Mouse (Mus musculus): Measurements from ENCODE around the gene Fam78b.

Gene Fam78b

DNA sequence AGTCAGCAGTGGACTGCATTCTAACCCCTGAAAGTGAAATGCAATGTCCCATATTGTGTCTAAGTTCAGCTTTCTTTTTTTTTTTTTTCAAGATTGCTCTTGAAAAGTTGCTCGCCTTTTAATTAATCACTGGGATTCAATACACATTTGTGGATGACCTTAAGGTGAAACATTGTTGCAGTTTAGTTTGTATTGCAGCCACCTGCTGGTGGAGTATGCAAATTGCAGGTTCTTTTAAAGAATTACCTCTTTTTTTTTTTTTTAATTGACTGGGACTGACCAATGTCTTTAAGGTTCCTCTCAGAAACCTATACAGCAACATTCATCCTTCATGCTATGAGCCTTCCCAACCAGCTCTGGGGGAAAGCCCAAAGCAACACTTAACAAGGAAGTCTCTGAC lies 33.2 kb downstream of the Fam78b start:
- no peak for DNase-seq

DNA sequence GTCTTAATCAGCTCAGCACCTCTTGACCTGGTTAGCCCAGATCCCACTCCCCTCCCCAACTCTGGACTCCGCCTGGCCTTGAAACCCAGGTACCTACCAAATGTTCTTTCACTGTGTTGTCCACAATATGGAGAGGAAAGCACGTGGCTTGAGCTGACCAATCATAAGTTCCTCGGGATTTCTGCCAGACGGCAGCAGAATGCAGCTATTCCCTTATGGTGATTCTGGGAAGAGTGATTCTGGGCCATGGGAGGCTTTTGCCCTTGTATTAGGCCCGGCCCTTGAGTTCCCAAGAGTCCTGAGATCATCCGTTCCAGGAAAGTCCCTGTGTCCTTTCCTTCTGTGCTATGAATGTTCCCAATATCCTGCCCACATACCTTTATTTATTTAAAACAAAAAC lies 41.3 kb downstream of the Fam78b start:
- no peak for DNase-seq

DNA sequence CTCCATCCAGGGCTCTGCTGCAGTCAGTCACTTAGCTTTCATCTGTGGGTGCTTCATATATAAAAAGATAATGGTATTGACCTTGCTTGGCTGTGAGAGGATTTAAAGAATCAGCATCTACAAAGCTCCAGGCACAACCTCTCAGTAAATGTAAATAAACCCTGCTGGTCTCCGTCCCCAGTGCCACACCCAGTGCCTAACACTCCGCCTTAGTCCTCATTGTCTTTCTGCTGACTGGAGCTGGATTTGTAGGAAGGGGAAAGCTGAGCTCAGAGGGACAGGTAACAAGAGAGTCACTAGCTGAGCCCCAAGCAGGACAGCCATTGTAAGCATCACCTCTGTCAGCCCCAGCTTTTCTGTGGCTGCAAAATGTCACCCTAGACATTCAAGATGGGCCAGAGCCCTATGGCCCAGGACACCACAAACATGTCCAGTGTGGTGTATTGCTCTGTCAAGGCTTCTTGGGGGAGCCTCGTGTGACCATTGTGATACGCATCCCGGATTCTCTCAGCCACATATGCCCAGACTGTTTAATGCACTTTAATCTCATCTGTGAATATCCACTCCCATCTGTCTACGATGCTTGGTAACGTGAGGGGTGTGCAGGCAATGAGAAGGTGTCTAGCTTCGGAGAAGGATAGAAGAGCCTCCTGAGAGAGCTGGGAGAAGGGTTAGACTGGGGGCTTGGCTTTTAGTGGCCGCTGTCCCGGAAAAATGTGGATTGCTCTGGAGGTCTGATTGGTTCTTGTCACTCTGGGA lies 45.1 kb downstream of the Fam78b start:
- DNase-seq = no peak

DNA sequence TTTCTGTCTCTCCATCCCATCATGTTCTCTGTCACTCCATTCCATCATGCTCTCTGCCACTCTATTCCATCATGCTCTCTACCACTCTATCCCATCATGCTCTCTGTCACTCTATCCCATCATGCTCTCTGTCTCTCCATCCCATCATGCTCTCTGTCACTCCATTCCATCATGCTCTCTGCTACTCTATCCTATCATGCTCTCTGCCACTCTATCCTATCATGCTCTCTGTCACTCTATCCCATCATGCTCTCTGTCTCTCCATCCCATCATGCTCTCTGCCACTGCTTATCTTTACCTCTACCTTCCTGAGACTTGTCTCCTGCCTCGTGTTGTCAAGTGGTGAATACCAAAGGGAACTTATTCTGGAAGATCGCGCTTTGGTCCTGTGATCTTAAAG lies 49.6 kb downstream of the Fam78b start:
- DNase-seq = no peak

DNA sequence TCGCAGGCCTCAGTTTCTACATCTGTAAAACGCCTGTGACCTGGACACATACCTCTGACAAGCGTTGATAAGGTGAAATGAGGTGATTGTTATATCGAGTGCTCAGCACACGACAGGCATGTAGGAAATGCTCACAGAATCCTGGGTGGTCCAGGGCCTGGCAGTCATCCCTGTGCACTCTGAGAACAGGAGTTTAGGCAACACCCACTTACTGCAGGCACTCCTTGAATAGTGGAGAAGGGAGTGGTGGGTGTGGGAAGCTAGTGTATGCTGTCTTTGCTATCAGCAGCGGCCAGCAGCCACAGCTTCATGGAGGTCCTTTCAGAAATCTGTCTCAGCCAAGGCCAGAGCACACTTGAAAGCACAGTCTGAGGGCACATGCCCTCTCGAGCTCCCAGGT lies 52.8 kb downstream of the Fam78b start:
- no peak for DNase-seq

DNA sequence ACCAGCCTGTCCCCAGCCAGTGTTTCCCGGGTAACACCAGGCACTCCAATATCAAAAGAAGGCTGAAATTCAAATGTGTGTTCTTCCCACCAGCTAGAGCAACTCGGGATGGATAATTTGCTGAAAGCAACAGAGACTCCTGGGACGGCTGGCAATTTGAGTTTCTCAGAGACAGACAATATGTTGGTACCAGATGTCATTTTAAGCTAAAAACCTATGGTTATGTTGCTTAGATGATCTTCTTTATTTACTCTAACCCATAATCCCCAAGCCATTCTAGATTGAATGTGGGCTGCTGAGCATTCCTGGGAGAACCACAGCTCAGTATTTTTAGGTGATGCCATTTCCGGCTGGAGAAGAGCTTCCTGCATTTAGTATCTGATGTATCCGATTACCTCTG lies 56.3 kb downstream of the Fam78b start:
- no peak for DNase-seq

DNA sequence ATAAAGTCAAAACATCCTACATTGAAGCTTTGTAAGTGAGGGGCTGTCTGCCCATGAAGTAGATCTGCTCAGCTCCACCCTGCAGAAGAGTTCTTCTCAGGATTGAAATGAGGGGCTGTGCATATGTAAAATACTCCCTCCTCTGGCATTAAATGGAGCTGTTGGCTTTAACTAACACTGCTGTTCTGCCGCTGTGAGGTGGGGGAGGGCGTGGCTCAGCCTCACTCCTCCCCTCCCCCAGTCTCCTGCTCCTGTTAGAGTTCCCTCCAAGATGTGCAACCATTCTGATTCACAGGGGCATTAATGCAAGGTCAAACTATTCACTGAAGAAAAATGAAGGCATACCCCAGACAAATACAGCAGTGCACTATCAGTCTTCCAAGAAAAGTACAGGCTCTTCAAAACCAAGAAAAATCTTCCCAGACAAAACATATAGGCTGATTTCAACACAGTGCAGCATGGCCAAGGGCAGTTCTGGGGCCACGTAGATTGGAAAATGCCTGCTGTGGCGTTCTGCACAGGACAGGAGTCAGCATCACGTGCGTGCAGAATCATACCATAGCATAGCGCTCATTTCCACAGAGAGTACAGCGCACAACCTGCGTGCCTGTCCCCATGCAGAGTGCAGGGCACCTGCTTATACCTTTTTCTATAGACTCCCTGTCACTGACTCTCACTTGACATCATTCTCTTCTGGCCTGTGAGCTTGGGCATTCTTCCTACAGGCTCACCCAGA lies 58.5 kb downstream of the Fam78b start:
- no peak for DNase-seq

DNA sequence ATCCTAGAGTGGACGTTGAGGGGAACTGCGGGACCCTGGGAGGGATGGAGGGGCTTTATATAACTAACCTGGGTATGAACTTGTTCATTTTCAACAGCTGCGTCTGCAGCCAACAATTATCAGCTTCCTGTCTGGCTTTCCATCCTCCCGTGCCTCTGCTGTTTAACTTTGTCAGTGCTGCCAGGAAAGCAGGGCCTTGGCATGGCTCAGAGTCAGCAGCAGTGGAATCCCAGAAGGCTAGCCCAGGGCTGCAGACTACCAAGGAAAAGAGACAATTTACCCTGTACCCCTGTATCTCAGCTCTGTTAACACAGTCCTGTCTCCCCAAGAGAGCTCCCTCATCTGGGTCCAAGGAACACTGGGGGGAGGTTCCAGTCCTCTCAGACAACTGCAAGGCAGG lies 62.8 kb downstream of the Fam78b start:
- peak; percentile 26 to 31 for DNase-seq

DNA sequence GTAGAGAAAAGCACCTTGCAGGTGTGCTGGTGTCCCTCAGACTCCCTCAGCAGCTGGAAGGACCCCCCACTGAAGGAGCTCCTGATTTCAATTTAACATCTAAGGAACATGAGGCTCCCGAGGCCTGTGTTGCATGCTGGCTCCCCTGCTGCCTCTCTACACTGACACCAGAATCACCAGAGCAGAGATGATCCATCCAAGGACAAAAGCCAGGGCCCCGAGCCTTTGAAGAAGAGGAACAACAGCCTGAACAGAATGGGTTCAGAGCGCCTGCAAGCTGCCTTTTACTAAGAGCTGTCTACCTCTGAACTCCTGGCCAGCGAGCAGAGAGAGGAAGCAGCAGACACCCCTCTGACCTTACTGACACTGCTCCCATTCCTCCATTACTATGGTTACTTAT lies 64.3 kb downstream of the Fam78b start:
- DNase-seq = no peak

DNA sequence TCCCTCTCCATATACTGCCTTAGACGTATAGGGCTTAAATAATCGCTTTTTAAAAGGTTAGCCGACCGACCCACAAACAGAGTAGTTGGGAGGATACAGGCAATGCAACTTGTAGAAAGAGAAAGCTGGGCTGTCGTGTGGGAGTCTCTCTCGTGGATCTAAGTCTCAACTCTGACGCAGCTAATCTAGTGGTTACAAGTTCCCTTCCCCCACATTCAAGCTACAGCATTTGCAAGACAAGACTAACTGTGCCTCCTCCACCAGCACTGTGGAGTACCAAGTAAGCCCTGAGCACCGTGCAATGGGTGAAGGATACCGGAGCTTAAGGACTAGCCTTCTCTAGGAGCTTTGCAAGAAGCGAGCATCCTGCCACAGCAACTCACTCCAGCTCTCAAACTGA lies 64.8 kb downstream of the Fam78b start:
- DNase-seq = no peak

DNA sequence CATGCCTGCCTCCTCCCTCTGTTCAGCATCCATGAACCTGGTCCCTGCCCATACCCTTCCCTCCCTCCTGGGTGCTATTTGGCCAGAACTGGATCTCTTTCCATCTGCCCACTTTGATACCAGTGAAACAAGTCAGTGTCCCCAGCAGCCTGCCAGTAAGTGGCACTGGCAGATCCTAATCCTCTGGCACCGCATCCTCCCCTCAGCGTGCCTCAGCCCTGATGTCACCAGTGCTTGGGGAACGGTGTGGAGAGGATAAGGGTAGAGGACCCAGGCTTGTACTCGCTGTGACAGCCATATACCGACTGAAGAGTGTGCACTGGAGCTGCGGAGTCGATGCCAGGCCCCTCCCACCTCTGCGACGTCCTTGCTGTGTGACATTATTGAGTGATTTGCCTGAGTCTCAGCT lies 65.7 kb downstream of the Fam78b start:
- peak in 1 of 2 experiments; percentile 34 for DNase-seq

DNA sequence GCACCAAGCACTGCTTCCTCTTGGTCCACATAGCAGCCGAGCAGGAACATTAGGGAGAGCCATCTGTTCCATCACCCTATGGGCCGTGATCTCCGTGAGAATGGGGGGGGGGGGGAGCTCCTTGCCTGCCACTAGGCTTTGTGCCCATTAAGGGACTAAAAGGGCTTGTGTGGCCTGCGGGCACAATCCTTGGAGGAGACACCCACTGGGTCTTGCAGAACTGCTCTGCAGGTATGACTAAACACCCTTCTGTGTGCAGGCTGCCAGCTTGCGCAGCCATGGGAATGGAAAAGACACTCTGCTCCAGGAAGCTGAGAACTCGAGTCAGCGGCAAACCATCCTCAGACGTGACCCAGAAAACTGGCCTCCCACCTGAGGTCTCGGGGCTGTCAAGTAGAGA lies 68.5 kb downstream of the Fam78b start:
- no peak for DNase-seq

DNA sequence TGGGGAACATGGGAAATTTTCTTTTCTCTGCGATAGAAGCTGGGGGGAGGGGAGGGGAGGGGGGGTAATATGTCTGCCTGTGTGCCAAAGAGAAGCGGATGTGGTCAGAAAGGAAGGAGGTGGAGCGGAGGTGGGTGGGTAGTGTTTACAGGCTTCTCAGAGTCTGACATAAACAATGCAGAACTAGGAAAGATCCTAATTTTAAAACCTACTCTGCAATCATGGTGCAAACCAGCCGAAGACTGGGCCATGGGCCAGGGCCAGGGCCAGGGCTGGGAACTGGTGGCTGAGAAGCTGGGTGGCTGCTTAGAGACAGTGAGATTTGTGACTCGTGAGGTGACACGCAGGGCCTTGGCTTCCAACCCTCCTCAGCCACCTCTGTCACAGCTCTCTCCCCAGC lies 69.1 kb downstream of the Fam78b start:
- DNase-seq = peak; percentile 73 to 81

DNA sequence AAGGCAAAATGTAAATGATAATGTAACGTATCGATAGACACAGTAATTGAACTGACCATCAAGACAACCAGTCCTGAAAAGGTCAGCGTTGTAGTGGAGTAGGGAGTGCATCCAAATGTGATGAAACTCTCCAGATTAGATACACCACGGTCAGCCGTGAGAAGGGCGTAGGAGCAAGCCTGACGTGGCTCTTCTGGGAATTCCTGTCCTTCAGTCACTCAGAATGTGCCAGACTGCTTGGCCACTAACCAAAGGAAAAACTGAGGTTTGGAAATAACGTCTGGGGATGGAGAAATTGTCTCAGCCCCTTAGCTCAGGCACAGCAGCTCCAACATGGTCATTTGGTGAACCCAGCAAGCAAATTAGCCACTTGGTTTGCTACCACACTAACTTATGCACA lies 74.5 kb downstream of the Fam78b start:
- DNase-seq = no peak

DNA sequence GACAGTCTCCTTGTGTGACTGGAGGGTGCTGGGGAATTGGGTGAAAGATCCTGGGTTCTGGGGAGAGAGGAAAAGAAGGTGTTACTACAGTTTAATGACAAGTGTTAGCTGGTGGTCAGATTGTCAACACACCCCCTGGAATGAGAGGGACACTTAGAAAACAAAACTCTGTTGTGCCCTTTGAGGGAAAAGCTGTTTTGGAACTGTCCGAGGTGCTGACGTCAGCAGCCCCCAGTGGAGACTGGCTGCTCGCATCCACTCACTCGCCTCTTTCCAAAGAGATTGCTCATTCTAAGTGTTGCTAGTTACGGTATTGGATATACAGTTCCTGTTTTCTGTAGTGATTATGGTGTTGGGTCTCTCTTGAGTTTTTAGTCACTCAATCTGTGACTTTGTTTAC lies 78.3 kb downstream of the Fam78b start:
- DNase-seq = no peak

DNA sequence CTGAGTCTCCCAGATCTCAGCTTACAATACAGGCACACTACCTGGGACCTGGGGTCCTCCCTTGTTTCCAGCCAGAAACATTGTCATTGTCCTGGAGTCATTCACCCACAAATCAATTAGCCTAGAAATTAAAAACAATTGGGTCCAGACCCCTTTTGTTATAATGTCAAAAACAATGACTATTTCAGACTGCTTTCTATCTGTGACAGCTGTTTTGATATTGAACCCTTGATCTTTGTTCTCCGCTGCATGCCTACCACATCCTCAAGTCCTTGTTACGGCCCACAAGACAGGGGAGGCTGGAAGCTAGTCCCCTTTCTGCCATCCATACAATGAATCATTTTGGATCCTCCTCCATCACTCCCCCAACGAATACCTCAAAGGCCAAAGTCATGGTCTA lies 80.7 kb downstream of the Fam78b start:
- DNase-seq = no peak

DNA sequence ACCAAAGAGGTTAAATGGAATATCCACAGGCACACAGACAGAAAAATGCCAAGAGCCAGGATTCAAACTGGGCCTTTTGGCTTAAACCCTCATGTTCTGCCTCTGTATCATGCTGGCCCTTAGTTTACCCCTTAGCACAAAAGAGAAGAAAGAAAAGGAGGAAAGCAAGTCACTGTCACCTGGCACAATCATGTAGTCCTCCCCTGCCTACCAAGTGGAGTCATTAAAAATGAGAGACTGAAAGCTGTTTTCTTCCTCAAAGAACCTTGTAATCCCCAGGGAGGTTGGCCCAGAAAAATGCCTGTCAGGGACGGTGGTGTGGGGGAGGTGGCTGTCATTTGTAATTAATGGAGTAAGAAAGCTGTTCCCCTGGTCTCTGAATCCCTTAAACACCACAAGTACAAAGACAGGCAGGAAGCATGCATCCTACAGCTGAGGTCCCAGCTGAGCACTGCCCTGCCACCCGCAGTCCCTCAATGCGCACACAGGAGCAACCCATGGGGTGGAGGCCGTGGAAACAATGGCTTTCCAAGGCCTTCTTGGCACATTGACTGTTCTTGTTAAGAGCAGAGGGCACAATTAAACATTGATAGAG lies 81.4 kb downstream of the Fam78b start:
- DNase-seq = no peak

DNA sequence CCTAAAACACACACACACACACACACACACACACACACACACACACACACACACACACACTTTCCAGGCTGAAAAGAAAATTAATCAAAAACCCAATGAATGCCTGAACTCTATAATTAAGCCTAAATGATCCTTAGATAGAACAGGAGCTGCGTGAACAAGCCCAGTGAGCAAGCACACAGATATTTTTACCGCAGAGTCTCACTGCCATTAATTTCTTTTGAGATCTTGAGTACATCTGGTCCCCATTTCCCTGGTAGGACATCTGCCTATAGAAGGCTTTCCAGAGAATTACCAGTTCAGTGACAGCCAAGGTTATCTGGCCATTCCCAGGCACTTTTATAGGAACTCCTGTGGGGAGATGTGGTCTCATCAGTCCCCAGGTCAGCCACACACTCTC lies 82.0 kb downstream of the Fam78b start:
- no peak for DNase-seq

DNA sequence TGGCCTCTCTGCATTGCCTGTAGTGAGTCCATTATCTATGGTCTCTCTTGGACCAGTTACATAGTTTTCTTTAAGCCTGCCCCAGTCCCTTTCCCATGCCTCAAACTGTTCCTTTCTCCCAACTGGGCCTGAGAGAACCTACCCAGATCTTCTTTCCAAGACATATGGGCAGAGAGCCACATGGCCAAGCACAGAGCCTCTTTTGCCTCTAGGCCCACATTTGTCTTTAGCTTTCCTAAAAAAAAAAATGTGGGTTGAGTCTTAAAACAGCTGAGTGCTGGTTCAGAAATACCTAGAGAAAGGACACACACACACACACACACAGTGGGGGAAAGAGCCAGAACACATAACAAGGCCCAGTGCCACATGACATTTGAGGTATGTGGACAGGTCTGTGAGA lies 83.1 kb downstream of the Fam78b start:
- no peak for DNase-seq

DNA sequence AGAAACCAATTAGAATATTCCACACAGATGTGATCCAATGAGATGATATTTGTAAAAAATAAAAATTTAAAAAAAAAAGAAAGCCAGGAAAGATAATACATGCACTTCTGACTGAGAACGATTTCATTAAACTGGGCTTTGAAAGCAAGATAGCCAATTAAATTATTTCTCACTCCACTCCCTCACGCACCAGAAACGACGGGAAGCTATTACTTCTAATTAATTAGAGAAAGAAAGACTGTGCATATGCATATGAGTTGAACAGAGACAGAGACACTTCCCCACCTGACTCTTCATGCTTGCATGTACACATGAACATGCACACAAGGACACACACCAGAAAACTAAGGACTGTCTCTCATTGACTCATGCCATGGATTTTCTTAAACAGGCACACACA lies 84.2 kb downstream of the Fam78b start:
- no peak for DNase-seq

DNA sequence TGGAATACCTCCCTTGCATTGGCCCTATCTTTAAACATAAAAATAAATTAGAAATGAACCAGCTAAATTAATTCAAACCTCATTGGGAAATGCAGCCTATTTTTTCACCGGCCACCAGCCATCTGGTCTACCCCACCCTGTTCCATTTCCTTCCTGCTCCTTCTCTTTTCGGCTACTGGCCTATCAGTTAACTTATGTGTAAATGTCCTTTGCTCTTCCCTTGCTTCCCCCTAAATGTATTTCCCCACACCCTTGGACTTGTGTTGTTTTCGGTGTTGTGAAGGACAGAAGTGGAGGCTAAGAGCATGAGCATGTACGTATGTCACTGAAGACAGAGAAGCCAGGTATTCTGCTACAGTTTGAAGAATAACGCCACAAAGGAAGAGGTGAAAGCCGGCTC lies 89.2 kb downstream of the Fam78b start:
- no peak for DNase-seq

DNA sequence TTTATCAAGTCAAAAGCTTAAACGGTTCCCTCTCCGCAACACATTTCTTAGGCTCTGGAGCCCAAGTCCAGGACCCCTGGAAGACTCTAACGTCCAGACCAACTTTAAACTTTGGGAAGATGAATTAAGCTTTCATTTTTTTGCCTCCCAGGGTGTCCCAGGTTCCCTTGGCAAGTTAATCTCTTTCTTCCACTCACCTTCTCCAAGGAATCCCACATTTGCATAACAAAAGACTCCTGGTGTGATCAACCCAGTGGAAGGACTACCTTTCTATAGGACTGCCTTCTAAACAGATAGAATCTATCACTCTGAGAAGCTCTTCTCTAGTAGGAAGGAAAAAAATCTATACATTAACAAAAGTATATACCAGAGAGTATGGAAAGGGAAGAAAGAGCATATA lies 92.3 kb downstream of the Fam78b start:
- DNase-seq = no peak

DNA sequence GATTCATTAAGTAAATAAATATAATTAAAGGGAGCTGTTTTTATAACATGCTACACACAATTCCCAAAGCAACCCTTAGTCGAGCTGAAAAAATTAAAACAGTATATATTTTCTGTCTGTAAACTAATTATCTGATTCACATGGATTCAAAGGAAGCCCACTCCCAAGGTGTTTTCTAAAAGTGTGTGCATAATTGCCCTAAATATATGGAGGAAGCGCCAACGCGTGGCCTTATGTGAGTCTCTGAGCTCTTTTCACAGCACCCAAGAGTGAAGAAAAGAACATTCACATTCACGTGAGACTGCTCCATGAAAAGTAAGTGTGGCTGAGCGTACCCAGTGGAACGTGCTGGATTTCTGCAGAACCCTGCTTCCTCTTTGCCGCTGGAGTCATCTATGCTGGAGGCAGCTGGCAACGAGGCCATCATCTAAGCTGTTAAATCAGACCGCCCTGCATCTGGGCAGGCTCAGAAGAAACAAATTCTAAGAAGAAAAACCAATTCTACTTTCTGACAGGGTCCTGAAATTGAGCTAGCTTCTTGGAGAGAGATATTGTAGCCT lies 93.5 kb downstream of the Fam78b start:
- no peak for DNase-seq

DNA sequence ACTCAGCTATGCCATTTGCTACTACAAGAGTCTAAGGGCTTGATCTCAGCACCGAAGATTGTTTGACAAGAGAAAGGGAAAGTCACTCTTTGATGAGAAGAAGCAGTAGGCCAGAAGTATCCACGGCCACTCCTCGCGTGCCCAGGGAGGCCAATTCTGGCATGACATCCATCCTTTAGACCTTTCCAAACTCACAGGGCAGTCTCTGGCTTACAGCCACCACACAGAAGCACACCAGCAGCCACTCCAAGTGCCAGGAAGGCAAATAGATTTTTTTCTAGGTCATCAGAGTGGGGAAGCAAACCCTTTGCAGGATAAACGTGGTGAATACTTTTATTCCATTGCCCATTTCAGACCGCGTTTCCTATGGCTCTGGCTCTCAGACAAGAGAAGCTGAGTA lies 97.5 kb downstream of the Fam78b start:
- DNase-seq = no peak
